Mouse (Mus musculus) lung, embryonic 14.5 days (tissue): ENCODE data around the gene Dusp6. TPM values are rescaled to one million over a fixed set of nuclear protein-coding genes. Genes with fewer than 3 reads are reported as not detected.

Experiments
- ATAC-seq: fragments of 200-750 bp; cut with Nextera tagmentation; 2 replicates; pipeline ENCODE4 v1.8.0; 2017; ENCODE audit warnings: mild to moderate bottlenecking, moderate TSS enrichment, moderate library complexity; ENCODE audit not compliant: insufficient read depth
- DNase-seq: peaks from one replicate; pipeline ENCODE4 v3.0.0-alpha.2; 2015
- H3K27ac ChIP-seq: fragments of 300-500 bp; sonication (generic); 2 replicates; pipeline ENCODE4 v1.5.1; 2014; ENCODE audit warnings: low read depth, mild to moderate bottlenecking, moderate library complexity
- H3K27me3 ChIP-seq: fragments of 300-500 bp; sonication (generic); 2 replicates; pipeline ENCODE4 v1.6.1; 2014; ENCODE audit warnings: low read length, control low read depth; ENCODE audit not compliant: insufficient read depth
- H3K36me3 ChIP-seq: fragments of 300-500 bp; sonication (generic); 2 replicates; pipeline ENCODE4 v1.6.1; 2014; ENCODE audit warnings: control low read depth; ENCODE audit not compliant: insufficient read depth
- H3K4me1 ChIP-seq: fragments of 300-500 bp; sonication (generic); 2 replicates; pipeline ENCODE4 v1.6.1; 2014; ENCODE audit warnings: antibody characterized with exemption, control low read depth; ENCODE audit not compliant: insufficient read depth
- H3K4me2 ChIP-seq: fragments of 300-500 bp; sonication (generic); 2 replicates; pipeline ENCODE4 v1.6.1; 2014; ENCODE audit warnings: mild to moderate bottlenecking
- H3K4me3 ChIP-seq: fragments of 300-500 bp; sonication (generic); 2 replicates; pipeline ENCODE4 v1.5.1; 2014; ENCODE audit warnings: low read depth, low read length
- H3K9ac ChIP-seq: fragments of 300-500 bp; sonication (generic); 2 replicates; pipeline ENCODE4 v1.6.1; 2014
- H3K9me3 ChIP-seq: fragments of 300-500 bp; sonication (generic); 2 replicates; pipeline ENCODE4 v1.6.1; 2016; ENCODE audit warnings: low read depth, low read length, control low read depth
- CTCF ChIP-seq: IDR thresholded peaks from 2 replicates; pipeline ENCODE4 v1.5.1; 2016; ENCODE audit warnings: antibody characterized with exemption, low read depth
- WGBS: fragments of 180-500 bp; shearing (Covaris S2); extraction: QIAGEN DNeasy Blood & Tissue Kit; methylation state at CpG from one replicate; pipeline ENCODE4 v1.1.7; 2014; 5-methylcytosine and 5-hydroxymethylcytosine counted together
- polyA plus RNA-seq: library from polyadenylated mRNA; unstranded; fragments of >200 nt; fragmentation: Nextera tagmentation; extraction: Ambion mirVana; gene quantifications from 2 replicates; pipeline ENCODE4 v1.2.1, GENCODE M21; 2014

Dusp6 gene
- polyA plus RNA-seq, 1 experiment from 2014 or later, result 76.8 TPM

GRCm38 (mm10) chr10:99227968-99228864, 34.8 kb upstream of the Dusp6 start:
- Histone ChIP-seq H3K4me1 (peaks cover 17% of the 10 kb centered on the region), H3K4me2 (peak overlapping the region; percentile 40), H3K9ac (no peak overlapping the region), H3K4me3 (no peak overlapping the region), H3K27me3 (no peaks in the 10 kb centered on the region), H3K27ac (peak overlapping the region; percentile 88), H3K36me3 (no peaks in the 10 kb centered on the region), H3K9me3 (no peaks in the 10 kb centered on the region)
- no peak for TF ChIP-seq CTCF
- no peak for ATAC-seq
- 19% methylated on average over 17 of the region's 17 CpGs for WGBS
- peak; percentile 59 for DNase-seq

GRCm38 (mm10) chr10:99229031-99229684, 33.9 kb upstream of the Dusp6 start:
- Histone ChIP-seq H3K9me3 (no peaks in the 10 kb centered on the region), H3K4me3 (no peak overlapping the region), H3K27ac (peak overlapping the region; percentile 88), H3K4me1 (peaks cover 17% of the 10 kb centered on the region), H3K27me3 (no peaks in the 10 kb centered on the region), H3K36me3 (no peaks in the 10 kb centered on the region), H3K9ac (0 out of 2 replicates have a peak overlapping the region, but pooled peaks have one; percentile 4), H3K4me2 (peak overlapping the region; percentile 40)
- peak; percentile 92 for ATAC-seq
- no peak for TF ChIP-seq CTCF
- 9% methylated on average over 16 of the region's 16 CpGs for WGBS
- peak; percentile 90 for DNase-seq

- peaks cover 15% of the 10 kb centered on the region for H3K4me1 ChIP-seq
- H3K4me3 ChIP-seq, result no peak overlapping the region
- H3K9ac ChIP-seq, result no peak overlapping the region
- WGBS, result 60% methylated on average over 7 of the region's 7 CpGs
- ATAC-seq (no peak), DNase-seq (no peak)
- no peaks in the 10 kb centered on the region for H3K36me3 ChIP-seq
- H3K9me3 ChIP-seq, result no peaks in the 10 kb centered on the region
- no peak for TF ChIP-seq CTCF
- H3K27ac ChIP-seq, result no peak overlapping the region
- no peaks in the 10 kb centered on the region for H3K27me3 ChIP-seq
- no peak overlapping the region for H3K4me2 ChIP-seq
Measured at GRCm38 (mm10) chr10:99232518-99233227, 30.4 kb upstream of the Dusp6 start.

- no peak overlapping the region for H3K4me2 ChIP-seq
- H3K9me3 ChIP-seq, result no peaks in the 10 kb centered on the region
- H3K4me3 ChIP-seq, result no peak overlapping the region
- no peak for DNase-seq
- H3K36me3 ChIP-seq, result no peaks in the 10 kb centered on the region
- TF ChIP-seq CTCF, result no peak
- no peak overlapping the region for H3K27ac ChIP-seq
- WGBS, result 89% methylated on average over 8 of the region's 8 CpGs
- peaks cover 5% of the 10 kb centered on the region for H3K4me1 ChIP-seq
- H3K9ac ChIP-seq, result no peak overlapping the region
- no peaks in the 10 kb centered on the region for H3K27me3 ChIP-seq
- no peak for ATAC-seq
Measured at GRCm38 (mm10) chr10:99234336-99234735, 28.7 kb upstream of the Dusp6 start.

GRCm38 (mm10) chr10:99235081-99235480, 27.9 kb upstream of the Dusp6 start:
- DNase-seq, result no peak
- H3K27ac ChIP-seq, result no peak overlapping the region
- H3K9me3 ChIP-seq, result no peaks in the 10 kb centered on the region
- H3K4me1 ChIP-seq, result peaks cover 5% of the 10 kb centered on the region
- WGBS, result 83% methylated on average over 9 of the region's 9 CpGs
- no peak for ATAC-seq
- no peak for TF ChIP-seq CTCF
- no peak overlapping the region for H3K4me2 ChIP-seq
- no peaks in the 10 kb centered on the region for H3K36me3 ChIP-seq
- no peak overlapping the region for H3K4me3 ChIP-seq
- H3K9ac ChIP-seq, result no peak overlapping the region
- no peaks in the 10 kb centered on the region for H3K27me3 ChIP-seq

- 50% methylated on average over 11 of the region's 11 CpGs for WGBS
- peaks cover 15% of the 10 kb centered on the region for H3K4me1 ChIP-seq
- ATAC-seq (no peak), DNase-seq (no peak)
- H3K4me3 ChIP-seq, result no peak overlapping the region
- no peaks in the 10 kb centered on the region for H3K9me3 ChIP-seq
- no peak overlapping the region for H3K4me2 ChIP-seq
- H3K9ac ChIP-seq, result no peak overlapping the region
- no peak for TF ChIP-seq CTCF
- no peaks in the 10 kb centered on the region for H3K36me3 ChIP-seq
- no peaks in the 10 kb centered on the region for H3K27me3 ChIP-seq
- H3K27ac ChIP-seq, result peak overlapping the region; percentile 43; the same call in 1 of the 2 replicates
Measured at GRCm38 (mm10) chr10:99237205-99237832, 25.7 kb upstream of the Dusp6 start.
